Mouse (Mus musculus) heart, postnatal 4 days (tissue): ENCODE measurements at regions not wholly inside any gene's neighbourhood (a gene's known extent, or its start where the extent isn't known, plus 50 kb on each side); places are given as distances from the start of the nearest gene placed in this dataset.
"Not testable (repeated sequence)": the region's sequence is repeated elsewhere in the genome, so short reads cannot be mapped to it uniquely, and the experiment has no call there.

Experiments
- DNase-seq: peaks from one replicate; pipeline ENCODE4 v3.0.0; 2021

- DNase-seq: no peak
Measured at GRCm38 (mm10) chr1:189156906-189157305, 149.3 kb upstream of the Kctd3 start.

- no peak for DNase-seq
Measured at GRCm38 (mm10) chr1:189154376-189154775, 146.7 kb upstream of the Kctd3 start.

- DNase-seq: no peak
Measured at GRCm38 (mm10) chr1:189153150-189153549, 145.5 kb upstream of the Kctd3 start.

GRCm38 (mm10) chr1:189142982-189143451 lies 135.4 kb upstream of the Kctd3 start:
- DNase-seq: no peak

GRCm38 (mm10) chr1:189142551-189142950 lies 134.9 kb upstream of the Kctd3 start:
- DNase-seq: no peak

- no peak for DNase-seq
Measured at GRCm38 (mm10) chr1:189141694-189142093, 134.1 kb upstream of the Kctd3 start.

GRCm38 (mm10) chr1:189136731-189137385 lies 129.2 kb upstream of the Kctd3 start:
- no peak for DNase-seq

- DNase-seq: no peak
Measured at GRCm38 (mm10) chr1:189135826-189136225, 128.2 kb upstream of the Kctd3 start.

- DNase-seq: no peak
Measured at GRCm38 (mm10) chr1:189128706-189129105, 121.1 kb upstream of the Kctd3 start.

- not testable (repeated sequence) for DNase-seq
Measured at GRCm38 (mm10) chr1:189128246-189128645, 120.6 kb upstream of the Kctd3 start.

GRCm38 (mm10) chr1:189127367-189127766 lies 119.7 kb upstream of the Kctd3 start:
- DNase-seq: no peak

GRCm38 (mm10) chr1:189119941-189120735 lies 112.5 kb upstream of the Kctd3 start:
- DNase-seq: no peak

GRCm38 (mm10) chr1:189119005-189119404 lies 111.4 kb upstream of the Kctd3 start:
- not testable (repeated sequence) for DNase-seq

- no peak for DNase-seq
Measured at GRCm38 (mm10) chr1:189118582-189118981, 110.9 kb upstream of the Kctd3 start.

GRCm38 (mm10) chr1:189115914-189116313 lies 108.3 kb upstream of the Kctd3 start:
- DNase-seq: no peak

- DNase-seq: no peak
Measured at GRCm38 (mm10) chr1:189115279-189115678, 107.6 kb upstream of the Kctd3 start.

- no peak for DNase-seq
Measured at GRCm38 (mm10) chr1:189108260-189109035, 100.8 kb upstream of the Kctd3 start.

- DNase-seq: peak; percentile 20
Measured at GRCm38 (mm10) chr1:189107841-189108240, 100.2 kb upstream of the Kctd3 start.

GRCm38 (mm10) chr1:189107156-189107555 lies 99.5 kb upstream of the Kctd3 start:
- DNase-seq: no peak

GRCm38 (mm10) chr1:189105276-189105675 lies 97.6 kb upstream of the Kctd3 start:
- DNase-seq: no peak

- DNase-seq: no peak
Measured at GRCm38 (mm10) chr1:189102781-189103180, 95.1 kb upstream of the Kctd3 start.

GRCm38 (mm10) chr1:189099121-189099520 lies 91.5 kb upstream of the Kctd3 start:
- no peak for DNase-seq

- DNase-seq: no peak
Measured at GRCm38 (mm10) chr1:189092819-189093218, 85.2 kb upstream of the Kctd3 start.
